Mouse (Mus musculus) liver, adult 2 months (tissue): Measurements from ENCODE around the gene Gm9945. TPM values are rescaled to one million over a fixed set of nuclear protein-coding genes. Genes with fewer than 3 reads are reported as not detected.

ENCODE experiments used
- DNase-seq: peaks from one replicate; pipeline ENCODE4 v3.0.0-alpha.2; 2011; ENCODE audit warnings: low read depth, low spot score; ENCODE audit errors: extremely low read depth
- H3K27ac ChIP-seq: fragments of 200-500 bp; replicated peaks from 2 replicates; pipeline ENCODE4 v1.5.1; 2012; ENCODE audit warnings: low read depth, mild to moderate bottlenecking, control low read depth, inconsistent platforms, low read length; ENCODE audit not compliant: insufficient read depth
- H3K27me3 ChIP-seq: fragments of 200-500 bp; 2 replicates; pipeline ENCODE4 v1.6.1; 2012; ENCODE audit warnings: mild to moderate bottlenecking, moderate library complexity, low read length, inconsistent platforms; ENCODE audit not compliant: control insufficient read depth, insufficient read depth
- H3K36me3 ChIP-seq: fragments of 200-500 bp; 2 replicates; pipeline ENCODE4 v1.6.1; 2012; ENCODE audit warnings: low read length, inconsistent platforms; ENCODE audit not compliant: control insufficient read depth, insufficient read depth
- H3K4me1 ChIP-seq: fragments of 200-500 bp; 2 replicates; pipeline ENCODE4 v1.6.1; 2011; ENCODE audit warnings: low read length; ENCODE audit not compliant: control insufficient read depth, insufficient read depth
- H3K4me3 ChIP-seq: fragments of 200-500 bp; 2 replicates; pipeline ENCODE4 v1.5.1; 2011; ENCODE audit warnings: low read depth, mild to moderate bottlenecking, control low read depth, low read length, moderate library complexity; ENCODE audit not compliant: insufficient read depth
- H3K79me2 ChIP-seq: fragments of 200-500 bp; 2 replicates; pipeline ENCODE4 v1.6.1; 2012; ENCODE audit warnings: inconsistent platforms, mild to moderate bottlenecking, low read length, moderate library complexity; ENCODE audit not compliant: control insufficient read depth, insufficient read depth
- H3K9ac ChIP-seq: fragments of 200-500 bp; 2 replicates; pipeline ENCODE4 v1.6.1; 2012; ENCODE audit warnings: low read depth, mild to moderate bottlenecking, control low read depth, inconsistent platforms, low read length
- CTCF ChIP-seq: fragments of 200-500 bp; IDR thresholded peaks from 2 replicates; pipeline ENCODE4 v1.5.1; 2011; ENCODE audit warnings: low read depth, low read length, control low read depth
- POLR2A ChIP-seq: fragments of 200-500 bp; IDR thresholded peaks from 2 replicates; pipeline ENCODE4 v1.6.1; 2011; ENCODE audit warnings: low read length, control low read depth; ENCODE audit not compliant: insufficient read depth; ENCODE audit errors: extremely low read depth
- WGBS: fragments of 180-500 bp; shearing (Covaris S2); methylation state at CpG from one replicate; pipeline ENCODE4 v1.1.7; 2018; 5-methylcytosine and 5-hydroxymethylcytosine counted together
- polyA plus RNA-seq: library from polyadenylated mRNA; depleted of rRNA; stranded (reverse); fragments of >200 nt; gene quantifications from 2 replicates; pipeline ENCODE4 v1.2.3, GENCODE M21; 2012
- total RNA-seq: library from RNA; depleted of rRNA; stranded (reverse); fragments of >200 nt; gene quantifications from 2 replicates; pipeline ENCODE4 v1.2.3, GENCODE M21; 2014

Gm9945 gene
- total and polyA plus RNA-seq, 2 experiments, result not detected

DNA sequence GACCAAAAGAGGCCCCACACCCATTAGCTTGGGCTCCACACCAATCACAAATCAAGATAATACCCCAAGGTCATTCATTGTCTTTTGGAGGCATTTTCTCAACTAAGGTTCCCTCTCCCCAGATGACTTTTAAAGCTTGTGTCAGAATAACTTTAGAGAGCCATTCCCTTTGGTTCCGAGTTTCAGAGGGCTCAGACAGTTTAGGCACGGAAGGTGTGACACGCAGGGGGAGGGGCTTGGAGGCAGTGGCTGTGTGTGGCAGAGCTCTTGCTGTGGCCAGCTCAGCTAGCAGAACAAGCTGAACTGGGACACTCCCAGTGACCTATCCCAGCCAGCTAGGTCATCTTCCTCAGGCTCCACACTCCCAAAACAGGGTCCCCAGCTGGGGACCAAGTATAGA is 28.6 kb downstream of the Gm9945 start:
- WGBS, result 71% methylated on average over 3 of the region's 3 CpGs

DNA sequence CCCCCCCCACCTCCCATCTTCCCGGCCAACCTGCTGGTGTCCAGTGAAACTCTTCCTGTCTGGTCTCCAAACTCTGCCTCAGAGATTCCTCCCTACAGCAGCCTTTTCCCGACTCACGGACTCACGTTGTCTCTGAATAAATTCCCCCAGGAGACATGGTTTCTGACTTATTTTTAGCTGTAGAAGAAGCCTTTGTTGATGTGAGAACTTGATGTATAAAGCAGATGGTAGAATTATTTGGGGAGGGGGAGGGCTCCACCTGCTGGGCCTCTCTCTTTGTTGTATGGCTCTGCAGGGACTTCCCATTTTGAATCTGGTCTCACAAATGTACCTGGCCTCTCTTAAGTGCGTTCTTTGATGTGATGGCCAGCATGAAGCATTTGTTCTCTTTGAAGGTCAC is 30.4 kb downstream of the Gm9945 start:
- 78% methylated on average over 5 of the region's 5 CpGs for WGBS
- Histone ChIP-seq H3K27ac (no peak overlapping the region), H3K79me2 (no peaks in the 10 kb centered on the region), H3K36me3 (no peaks in the 10 kb centered on the region), H3K4me3 (no peak overlapping the region), H3K27me3 (no peaks in the 10 kb centered on the region), H3K4me1 (no peaks in the 10 kb centered on the region), H3K9ac (no peak overlapping the region)
- TF ChIP-seq CTCF (no peak), POLR2A (no peak)
- no peak for DNase-seq

More for the DNA sequence above, 28.6 kb downstream of the Gm9945 start:
- H3K9ac ChIP-seq, result no peak overlapping the region
- no peaks in the 10 kb centered on the region for H3K4me1 ChIP-seq
- no peaks in the 10 kb centered on the region for H3K27me3 ChIP-seq
- H3K27ac ChIP-seq, result no peak overlapping the region
- TF ChIP-seq POLR2A (no peak), CTCF (no peak)
- H3K36me3 ChIP-seq, result no peaks in the 10 kb centered on the region
- DNase-seq, result no peak
- no peaks in the 10 kb centered on the region for H3K79me2 ChIP-seq
- no peak overlapping the region for H3K4me3 ChIP-seq

DNA sequence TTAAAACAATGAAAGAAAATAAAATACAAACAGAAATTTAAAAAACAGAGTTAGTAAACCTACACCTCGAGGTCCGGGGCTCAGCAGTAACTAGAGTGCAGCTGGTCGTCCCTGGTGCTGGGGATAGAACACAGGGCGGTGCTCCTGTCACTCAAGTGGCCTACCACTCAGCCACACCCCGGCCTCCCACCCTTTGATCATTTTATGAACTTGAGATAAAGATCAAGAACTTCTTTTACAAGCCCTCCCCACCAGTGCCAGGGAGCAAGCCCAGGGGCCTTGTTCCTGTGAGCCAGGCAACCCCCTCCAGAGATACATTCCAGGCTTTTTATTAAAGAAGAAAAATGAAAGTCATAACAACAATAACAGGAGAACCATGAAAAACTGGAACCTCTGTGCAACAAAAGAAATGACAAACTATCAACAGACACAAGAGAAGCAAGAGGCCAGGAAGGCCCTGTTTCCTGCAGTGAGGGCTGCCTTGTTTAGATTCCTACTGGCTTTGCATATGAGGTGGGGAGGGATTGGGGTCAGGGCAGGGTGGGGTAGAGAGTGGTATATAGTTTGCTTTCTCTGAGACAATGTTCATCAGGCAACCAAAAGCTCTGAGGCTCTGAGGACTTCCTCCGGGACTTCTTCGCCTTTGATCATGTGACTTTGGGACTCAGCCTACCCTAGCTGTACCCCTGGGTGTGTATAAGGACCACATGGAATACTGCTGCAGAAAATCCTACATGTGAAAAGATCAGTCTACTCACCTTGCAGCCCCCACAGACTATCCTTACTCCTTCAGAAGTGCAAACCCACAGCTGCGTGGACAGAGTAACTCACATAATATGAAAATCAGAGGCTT is 37.0 kb downstream of the Gm9945 start:
- no peak overlapping the region for H3K4me3 ChIP-seq
- H3K79me2 ChIP-seq, result no peaks in the 10 kb centered on the region
- WGBS, result 85% methylated on average over 8 of the region's 8 CpGs
- H3K27ac ChIP-seq, result no peak overlapping the region
- no peak for TF ChIP-seq POLR2A
- no peak for TF ChIP-seq CTCF
- no peak for DNase-seq
- H3K9ac ChIP-seq, result no peak overlapping the region
- H3K4me1 ChIP-seq, result no peaks in the 10 kb centered on the region
- no peaks in the 10 kb centered on the region for H3K36me3 ChIP-seq
- H3K27me3 ChIP-seq, result 0 out of 2 replicates have a peak, but pooled peaks cover 3% of the 10 kb centered on the region

- DNase-seq, result no peak
- Histone ChIP-seq H3K9ac (no peak overlapping the region), H3K27ac (no peak overlapping the region)
These were observed 38.8 kb downstream of the Gm9945 start for GRCm38 (mm10) chr11:53518759-53519158.

GRCm38 (mm10) chr11:53519207-53520121 is 39.5 kb downstream of the Gm9945 start, which contains the start of gene Sept8:
TSS of gene Sept8 (plus strand) at chr11:53519257.
- WGBS, result 4% methylated on average over 73 of the region's 79 CpGs
- no peak for TF ChIP-seq POLR2A
- TF ChIP-seq CTCF, result no peak
- Histone ChIP-seq H3K27me3 (0 out of 2 replicates have a peak, but pooled peaks cover 3% of the 10 kb centered on the region), H3K27ac (peak within 1 kb of the TSS; percentile 34; the same call in 1 of the 2 replicates), H3K4me1 (no peaks in the 10 kb centered on the region), H3K9ac (peak within 1 kb of the TSS; percentile 84), H3K36me3 (no peaks in the 10 kb centered on the region), H3K4me3 (peak within 1 kb of the TSS; percentile 79), H3K79me2 (no peaks in the 10 kb centered on the region; the same call in 1 of the 2 replicates)
- peak; percentile 22 for DNase-seq

More at GRCm38 (mm10) chr11:53518759-53519158, 38.8 kb downstream of the Gm9945 start:
- Histone ChIP-seq H3K27me3 (0 out of 2 replicates have a peak, but pooled peaks cover 3% of the 10 kb centered on the region), H3K36me3 (no peaks in the 10 kb centered on the region), H3K4me3 (no peak overlapping the region), H3K4me1 (no peaks in the 10 kb centered on the region), H3K79me2 (no peaks in the 10 kb centered on the region; the same call in 1 of the 2 replicates)
- 63% methylated on average over 5 of the region's 5 CpGs for WGBS
- TF ChIP-seq CTCF (no peak), POLR2A (no peak)
